Mouse (Mus musculus): Measurements from ENCODE around the gene Npnt.

Npnt gene

DNA sequence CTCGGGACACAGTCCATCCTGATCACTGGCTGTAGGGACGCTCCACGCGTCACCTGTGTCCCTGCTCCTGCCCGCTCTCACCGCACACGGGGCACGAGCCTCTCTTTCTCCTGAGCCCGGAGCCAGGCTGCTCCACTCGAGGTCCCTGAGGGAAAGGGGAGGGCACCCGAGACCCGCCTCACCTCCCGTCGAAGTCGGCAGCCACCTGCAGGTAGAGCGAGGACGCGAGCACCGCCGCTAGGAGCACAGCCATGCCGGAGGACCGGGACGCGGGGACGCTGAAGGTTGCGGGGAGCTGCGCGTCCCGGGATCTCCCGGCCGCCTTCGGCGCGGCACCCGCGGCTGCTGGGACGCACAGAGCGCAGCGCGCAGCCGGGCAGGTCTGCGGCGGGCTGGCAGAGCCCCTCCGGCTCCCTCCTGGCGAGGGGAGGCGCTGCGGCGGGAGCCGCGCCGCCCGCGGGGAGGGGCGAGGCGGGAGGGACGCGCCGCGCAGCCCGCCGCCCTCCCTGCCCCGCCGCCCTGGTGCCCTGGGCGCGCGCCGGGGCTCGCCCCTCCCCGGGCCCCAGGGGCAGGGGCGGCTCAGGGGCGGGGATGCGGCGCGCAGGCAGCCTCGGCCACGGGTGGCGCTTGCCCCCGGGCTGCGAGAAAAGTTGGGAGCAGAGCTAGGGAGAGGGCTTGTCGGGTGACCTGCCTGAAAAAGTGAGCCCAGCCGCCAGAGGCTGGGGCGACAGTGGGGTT, at the start of gene Npnt:
TSS of gene Npnt (minus strand) at position 501 of the 738 bp plus-strand sequence.
- in situ Hi-C loops (cut with MboI, MseI): no loop called here

DNA sequence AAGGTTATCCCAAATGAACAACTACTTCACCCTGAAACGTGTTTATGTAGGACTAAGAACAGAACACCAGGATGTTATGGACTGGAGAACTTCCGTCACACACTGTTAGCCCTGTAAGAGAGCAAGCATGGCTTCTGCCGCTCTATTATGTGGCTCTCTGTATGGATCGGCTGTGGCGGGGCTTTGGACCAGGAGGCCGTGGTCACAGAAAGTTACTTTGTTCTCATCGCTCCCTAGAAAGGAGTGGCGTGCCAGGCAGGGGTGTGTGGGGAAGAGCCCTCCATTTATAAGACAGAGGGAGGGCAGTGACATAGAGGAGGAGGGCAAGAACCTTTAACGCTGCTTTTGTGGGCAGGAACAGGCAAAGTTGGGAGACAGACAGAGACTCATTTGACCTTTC, 46.2 kb upstream of the Npnt start:
- in situ Hi-C loops (cut with MboI, MseI): no loop called here

DNA sequence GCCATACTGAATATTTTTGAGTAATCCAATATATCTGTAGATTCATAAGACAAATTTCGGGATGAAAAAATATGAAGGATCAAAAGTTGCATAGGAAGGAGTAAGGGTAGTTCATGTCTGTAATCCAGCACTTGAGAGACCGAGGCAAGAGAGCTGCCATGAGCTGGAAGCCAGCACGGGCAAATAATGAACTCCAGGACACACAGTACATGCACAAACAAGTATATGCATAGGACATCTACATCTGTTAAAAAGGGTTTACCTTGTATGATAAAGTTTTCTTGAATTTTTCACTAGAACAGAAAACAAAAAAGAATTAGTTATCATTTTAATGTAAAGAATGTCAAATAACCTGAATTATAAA, 45.8 kb upstream of the Npnt start:
- in situ Hi-C loops (cut with MboI, MseI): no loop called here

DNA sequence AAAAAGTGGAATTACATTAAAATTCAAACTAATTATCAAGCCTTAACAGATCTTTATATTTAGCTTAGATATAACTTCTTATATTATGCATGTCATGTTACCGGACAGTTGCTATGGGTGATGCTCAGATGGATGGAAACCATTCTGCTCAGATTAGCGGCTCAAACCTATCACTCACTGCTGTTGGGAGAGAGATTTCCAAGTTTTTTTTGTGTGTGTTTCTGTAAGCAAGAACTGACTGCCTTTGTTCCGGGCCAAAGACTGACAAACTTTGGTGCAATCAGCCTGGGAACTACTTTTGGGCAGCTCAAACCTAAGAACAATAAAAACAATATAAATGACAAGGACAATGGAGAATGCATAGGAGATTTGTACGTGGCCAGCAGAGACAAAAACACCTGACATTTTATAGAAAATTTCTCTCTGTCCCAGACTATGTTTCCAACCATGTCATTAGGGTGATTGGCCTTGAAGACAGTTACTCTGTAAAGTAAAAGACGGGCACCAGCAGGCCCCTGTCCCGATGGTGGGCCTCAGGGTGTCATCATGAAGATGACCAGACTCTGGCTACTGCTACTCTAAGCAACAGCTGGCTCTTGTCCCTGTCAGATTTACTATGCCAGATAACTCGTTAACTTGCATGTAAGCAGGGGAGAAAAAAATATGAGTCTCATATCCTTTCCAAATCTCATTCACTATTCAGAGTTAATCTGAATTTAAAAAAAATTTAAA, 45.2 kb upstream of the Npnt start:
- in situ Hi-C loops (cut with MboI, MseI): no loop called here

DNA sequence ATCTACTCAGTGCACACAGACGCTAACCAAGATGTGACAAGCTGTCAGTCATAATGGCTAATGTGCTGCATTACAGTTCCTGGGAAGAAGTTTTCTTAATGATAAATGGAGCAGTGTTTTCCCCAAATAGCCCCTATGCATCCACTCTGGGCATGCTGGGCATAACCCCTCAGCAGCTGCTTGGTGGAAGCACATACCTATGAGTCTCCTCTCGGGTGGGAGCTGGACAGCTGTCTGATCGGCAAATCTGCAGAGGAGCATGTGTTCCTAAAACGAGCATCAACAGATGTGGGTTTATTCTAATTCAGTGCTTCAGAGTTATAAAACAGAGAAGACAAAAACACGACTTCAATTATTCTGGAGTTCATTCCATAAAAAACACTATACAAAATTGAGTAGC, 36.1 kb upstream of the Npnt start:
- in situ Hi-C loops (cut with MboI, MseI): no loop called here

DNA sequence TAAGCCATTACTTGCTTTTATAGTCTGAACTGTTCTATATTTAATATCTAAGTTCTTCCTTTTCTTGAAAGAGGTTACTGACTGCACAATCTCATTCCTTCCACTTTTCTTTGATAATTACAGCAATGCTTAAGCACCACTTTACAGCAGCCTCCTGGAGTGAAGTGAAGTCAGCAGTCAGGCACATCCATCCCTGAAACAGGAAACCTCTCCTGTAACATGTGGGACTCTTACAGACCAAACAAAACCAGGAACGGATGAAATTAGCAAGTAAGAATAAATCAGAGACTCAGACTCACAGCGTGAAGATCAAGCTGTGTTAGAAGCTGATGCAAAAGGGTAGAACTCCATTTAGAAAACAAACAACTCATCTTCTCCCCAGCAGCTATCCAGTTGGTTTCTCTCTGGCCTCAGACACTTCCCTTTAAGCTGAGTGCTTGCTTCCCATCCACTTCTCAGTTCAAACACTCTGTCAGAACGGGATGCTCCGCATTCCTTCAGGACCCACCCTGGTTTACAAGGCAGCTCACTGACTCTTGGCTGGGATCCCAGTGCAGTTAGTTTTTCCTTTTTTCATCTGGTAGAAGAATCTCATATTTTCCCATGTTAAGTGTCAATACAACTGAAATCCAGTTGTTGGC, 33.9 kb upstream of the Npnt start:
- in situ Hi-C loops (cut with MboI, MseI): no loop called here

DNA sequence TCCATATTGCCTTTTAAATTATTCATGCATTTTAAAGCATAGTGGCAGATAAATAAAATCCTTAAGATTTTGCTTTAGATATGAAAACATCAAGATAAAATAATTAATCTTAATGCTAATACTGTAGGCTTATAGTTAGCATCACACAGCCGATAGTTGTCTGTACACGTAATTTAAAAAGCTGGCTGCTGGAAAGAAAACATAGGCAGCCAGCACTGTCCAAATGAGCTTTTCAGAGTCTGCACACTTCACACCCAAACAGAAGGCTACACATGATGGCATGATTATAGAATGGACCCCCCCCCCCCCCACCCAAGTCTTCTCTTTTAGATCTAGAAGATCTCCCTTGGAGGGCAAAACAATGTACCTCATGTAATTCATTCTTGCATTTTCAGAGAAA, 31.9 kb upstream of the Npnt start:
- in situ Hi-C loops (cut with MboI, MseI): no loop called here

DNA sequence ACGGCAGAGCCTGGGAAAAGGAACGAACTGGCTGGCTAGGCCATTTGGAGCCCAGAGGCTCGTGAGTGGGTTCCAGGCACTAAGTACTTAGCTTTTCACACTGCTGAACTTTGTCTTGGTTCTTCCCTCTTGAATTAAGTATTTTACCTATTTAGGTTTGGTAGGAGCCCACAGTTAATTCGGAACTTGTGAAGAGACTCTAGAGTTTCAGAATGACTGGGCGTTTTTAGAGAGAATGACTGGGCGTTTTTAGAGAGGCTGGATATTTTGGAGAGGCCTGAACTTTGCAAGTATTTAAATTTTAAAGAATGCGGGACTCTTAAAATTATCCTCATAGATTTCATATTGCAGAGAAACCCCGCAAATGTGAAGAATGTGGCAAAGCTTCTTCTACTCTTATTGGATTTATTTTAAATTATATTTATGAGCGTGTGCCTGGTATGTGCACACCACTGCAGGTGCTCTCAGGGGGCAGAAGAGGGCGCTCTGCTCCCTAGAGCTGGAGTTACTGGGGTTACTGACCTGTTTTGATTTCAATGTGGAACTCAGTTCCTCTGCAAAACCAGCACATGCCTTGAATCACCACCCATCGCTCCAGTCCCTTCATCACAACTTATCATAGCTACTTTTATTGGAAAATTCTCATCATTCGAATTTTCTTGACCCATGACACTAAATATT, 29.8 kb upstream of the Npnt start:
- in situ Hi-C loops (cut with MboI, MseI): no loop called here

DNA sequence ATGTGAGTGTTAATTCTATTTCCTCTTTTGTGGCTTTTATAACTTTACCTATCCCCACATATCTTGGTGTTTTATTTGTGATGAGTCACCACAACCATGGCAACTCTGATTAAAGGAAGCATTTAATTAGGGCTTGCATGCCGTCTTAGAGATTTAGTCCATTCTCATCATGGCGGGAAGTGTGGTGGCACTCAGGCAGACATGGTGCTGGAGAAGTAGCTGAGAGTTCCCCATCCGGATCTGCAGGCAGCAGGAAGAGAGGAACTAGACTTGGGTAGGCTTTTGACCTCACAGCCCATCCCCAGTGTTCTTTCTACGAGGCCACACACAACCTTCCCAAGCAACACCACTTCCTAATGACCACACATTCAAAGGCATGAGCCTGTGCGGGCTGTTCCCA, 16.2 kb upstream of the Npnt start:
- in situ Hi-C loops (cut with MboI, MseI): no loop called here

DNA sequence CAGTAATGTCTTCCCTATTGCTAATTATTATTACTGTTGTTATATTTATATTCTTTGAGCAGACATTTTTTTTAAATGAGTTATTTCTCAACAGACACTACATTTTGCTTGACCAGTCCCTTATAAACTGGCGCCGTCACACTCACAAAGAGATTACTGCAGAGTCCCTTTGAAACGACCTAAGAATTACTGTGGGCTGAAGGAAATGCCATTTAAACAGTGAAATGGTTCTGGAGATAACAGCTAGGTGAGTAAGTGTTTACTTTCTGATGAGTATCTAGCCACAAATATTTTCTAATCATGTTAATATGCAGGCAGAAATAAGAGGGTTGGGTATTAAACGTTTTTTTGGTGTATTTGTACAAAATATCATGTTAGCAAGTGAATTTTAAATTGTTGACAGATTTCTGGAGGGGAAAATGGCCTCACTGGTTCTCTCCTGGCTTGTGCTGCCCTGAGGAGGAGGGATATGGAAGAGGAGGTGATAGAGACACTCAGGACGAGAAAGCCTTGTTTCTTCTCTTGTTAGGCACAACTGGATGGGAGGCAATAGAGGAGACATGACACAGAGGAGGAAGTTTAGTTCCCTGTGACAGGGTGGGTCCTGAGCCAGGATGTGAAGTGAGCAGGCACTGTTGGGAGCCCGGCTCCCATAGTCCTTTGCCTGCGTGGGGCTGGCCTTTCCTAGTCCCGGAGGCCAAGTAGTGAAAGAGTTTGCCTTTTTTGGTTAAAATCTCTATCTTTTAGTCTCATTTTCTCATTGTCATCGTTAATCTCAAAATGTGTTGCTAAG, 14.8 kb upstream of the Npnt start:
- in situ Hi-C loops (cut with MboI, MseI): no loop called here

DNA sequence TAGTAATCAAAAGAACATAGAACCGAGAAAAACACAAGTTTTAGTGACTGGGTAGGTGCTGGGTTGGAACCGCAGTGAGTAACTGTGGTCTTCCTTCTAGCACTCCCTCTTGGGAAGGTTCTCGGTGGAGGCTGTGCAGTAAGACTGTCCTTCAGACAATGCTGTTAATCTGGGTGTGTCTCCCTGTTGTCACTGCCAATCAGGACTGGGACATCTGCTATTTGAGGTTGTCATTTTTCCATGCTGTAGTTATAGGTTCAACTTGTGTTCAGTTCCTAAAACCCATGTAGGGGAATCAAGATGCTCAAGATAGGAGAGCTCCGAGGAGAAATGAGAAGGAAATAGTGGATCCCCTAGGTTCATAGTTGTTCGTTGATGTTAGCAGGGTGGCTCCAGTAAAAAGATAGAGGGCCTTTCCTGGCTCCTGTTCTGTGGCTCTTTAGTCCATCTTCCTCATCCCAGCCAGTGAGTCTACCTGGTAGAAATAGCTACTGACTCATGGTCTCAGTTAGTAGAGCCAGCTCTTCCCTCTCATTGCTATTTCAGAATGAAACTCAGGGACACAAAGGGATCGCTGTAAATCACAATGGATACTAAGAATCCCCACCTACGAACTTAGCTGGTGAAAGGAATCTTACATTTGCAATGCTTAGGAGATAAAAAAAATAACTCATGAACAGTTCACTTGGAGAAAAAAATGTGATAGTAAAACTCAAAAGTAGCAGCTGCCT, 12.7 kb upstream of the Npnt start:
- in situ Hi-C loops (cut with MboI, MseI): no loop called here

DNA sequence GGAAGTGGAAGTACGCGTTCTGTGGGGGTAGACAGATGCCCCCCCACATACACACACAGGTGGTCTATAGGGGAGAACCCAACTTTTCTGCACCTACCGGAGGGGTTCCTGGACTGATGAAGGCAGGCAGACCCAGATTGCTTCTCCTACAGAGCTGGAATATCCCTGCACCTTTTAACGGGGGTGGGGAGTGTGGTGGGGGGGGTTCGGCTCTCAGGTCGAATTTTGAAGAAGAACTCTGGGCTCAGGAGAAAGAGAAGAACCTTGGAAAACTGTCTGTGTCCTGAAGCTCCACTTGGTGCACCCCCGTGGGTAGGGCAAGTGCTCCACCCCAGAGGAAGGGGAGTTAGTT, 414 bp upstream of the Npnt start:
- in situ Hi-C loops (cut with MboI, MseI): no loop called here

DNA sequence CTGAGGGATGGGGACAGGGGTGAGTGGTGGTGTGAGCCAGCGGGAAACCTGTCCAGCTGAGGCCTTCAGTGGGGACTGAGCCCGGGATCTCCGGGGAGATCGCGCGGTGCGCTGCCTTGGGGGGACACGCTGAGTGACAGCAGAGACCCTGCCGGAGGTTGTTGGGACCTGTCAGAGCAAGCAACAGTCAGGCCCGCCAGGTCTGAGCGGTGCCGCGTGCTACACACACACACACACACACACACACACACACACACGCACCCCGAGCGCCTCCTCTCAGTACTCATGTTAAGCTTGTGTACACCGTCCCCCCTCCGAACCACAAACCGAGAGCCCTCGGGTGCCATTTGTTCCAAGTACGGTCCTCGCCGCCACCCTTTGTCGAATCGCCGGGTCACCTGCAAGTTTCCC, 706 bp downstream of the Npnt start:
- in situ Hi-C loops (cut with MboI, MseI): no loop called here

DNA sequence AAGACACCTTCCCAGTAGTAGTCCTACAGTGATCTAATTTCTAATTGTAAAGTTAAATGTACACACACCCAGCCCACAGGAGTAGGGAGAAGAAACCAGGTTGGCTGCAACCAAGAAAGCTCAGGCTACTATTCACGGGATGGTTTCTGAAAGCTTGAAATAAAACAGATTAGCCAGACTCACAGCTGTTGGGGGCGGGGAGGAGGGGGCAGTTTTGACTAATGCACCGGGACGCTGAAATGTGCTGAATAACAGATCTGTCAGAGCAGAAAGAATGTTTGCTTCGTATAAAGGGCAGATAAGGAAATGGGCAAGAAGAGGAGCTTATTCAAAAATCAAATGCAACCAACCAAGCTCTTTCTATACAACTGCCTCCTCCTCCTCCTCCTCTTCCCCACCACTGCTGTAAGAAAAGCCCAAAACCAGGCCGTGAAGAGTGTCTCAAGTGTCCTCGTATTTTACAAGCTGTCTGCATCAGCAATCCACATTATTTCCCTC, 1.7 kb downstream of the Npnt start:
- in situ Hi-C loops (cut with MboI, MseI): no loop called here

DNA sequence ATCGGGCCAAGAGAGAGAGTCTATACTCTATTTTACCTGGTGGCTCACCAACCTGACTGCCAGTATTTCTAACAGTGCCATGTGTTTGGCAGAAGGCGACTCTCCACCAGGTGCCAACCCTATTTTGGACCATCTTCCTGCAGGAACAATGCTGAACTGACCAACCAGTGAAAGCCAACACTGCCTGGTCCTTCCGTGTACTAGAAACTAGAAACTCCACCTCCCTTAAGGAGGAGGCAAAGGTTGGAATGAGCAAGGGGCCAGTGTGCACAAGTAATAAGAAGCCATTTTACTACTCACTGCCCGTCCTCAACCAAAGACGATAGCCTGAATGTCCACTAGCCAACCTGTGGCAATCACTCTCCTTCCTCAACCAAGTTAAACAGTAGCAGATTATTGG, 4.0 kb downstream of the Npnt start:
- in situ Hi-C loops (cut with MboI, MseI): no loop called here

DNA sequence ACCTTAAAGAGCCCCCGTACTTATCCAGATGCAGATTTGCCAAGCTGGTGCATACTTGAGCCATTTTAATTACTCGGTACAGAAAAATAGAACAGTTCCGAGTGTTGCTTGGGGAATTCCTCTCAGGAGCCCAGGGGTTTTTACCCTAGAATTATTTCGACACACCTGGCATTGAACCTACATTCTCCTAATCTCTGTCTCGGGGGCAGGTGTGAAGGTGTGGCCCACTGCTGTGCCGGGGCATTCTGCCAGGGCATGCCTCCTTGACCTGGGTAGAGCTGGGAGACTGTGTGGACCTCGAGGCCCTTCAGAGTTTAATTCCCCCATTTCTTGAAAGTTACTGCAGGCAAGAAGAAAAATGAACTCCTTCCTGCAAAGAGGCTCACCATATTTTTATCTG, 4.4 kb downstream of the Npnt start:
- in situ Hi-C loops (cut with MboI, MseI): no loop called here

DNA sequence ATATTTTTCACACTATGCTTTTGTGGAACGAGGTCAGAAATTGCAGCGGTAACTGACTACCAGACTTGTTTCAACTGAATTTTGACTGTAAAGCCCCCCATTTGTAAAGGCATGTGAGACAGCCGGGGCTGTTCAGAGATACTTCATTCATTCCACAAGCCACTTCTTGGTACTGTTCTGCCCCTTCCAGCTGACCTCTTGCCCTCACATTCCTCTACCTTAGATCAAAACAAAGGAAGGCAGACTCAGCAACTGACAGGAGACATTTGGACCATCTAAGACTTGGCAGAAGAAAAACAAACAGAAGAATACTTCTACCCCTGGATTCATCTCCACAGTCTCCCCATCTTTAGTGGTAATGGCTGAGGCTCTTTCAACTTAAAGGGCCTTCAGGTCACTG, 5.5 kb downstream of the Npnt start:
- in situ Hi-C loops (cut with MboI, MseI): no loop called here

DNA sequence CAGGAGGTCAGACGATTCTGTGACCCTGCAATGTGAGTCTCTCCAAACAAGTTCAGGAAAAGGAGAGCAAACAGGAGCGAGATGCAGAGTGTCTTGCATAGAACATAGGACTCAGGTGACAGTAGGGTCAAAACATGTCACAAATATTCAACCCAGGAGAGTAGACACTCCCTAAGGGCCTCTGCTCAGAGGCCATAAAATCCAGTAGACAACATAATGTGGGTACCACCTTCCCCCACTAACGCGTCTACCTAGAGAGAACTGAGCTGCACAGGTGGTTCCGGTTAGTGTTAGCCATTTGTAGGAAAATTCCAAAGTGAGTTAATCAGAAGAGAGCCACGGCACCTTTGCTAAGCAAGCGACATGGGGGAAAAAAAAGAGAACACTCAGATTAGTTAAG, 5.9 kb downstream of the Npnt start:
- in situ Hi-C loops (cut with MboI, MseI): no loop called here

DNA sequence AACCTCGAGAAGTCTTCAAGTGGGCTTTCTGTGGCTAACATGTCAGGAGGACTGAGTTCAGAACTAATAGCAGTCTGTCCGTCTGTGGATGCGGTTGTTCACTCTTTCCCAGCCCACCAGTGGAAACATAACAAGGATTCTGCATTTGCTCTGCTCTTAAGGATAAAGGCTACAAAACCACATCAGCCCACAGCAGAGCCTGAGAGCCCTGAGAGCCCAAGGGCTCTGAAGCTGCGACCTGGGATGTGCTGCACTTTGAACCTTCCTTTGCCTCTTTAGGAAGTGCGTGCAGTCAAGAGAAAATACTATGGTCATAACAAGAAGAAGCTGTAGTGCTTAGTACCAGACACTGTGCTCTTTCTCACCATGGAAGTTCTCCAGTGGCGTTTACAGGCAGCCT, 7.3 kb downstream of the Npnt start:
- in situ Hi-C loops (cut with MboI, MseI): no loop called here

DNA sequence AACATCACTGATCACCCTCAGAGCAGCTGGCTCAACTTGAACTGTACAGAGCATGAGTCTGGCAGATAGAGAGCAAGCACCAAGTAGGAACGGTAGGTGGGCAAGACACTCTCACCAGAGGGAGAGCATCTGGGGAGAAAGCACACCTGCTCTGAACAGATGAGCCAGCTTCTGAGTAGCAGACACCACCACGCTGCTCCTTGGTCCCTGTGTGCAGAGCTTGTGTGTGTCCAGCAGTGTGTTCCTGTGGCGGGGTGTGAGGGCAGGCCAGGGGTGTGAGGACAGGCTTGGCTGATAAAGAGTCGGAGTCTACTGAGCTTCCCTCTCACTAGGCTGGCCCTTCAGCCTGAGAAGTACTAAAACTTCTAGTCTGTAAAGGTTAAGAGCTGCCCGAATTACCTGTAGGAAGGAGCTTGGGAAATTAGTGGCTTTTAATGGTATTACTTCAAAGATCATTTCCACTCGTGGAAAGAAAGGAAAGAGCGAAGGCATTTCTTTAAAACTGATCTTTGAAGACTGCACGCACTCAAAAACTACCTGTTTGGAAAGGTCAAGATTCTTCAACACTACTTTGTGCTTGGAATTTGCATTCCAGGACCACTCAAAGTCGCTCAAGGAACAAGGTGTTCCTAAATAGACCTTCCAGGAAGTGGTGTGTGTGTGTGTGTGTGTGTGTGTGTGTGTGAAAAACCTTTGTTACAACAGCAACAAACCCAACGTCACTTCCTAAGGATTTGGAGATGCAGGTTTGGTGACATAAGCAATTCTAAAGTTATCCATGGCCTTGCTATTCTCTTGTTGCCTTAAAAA, 9.7 kb downstream of the Npnt start:
- in situ Hi-C loops (cut with MboI, MseI): no loop called here

All from regulatory T cell (primary cell).